Mouse (Mus musculus) stomach, embryonic 15.5 days (tissue): ENCODE measurements around the gene Apba1. TPM values are rescaled to one million over a fixed set of nuclear protein-coding genes. Genes with fewer than 3 reads are reported as not detected.

Experiments used
- ATAC-seq: fragments of 200-750 bp; cut with Nextera tagmentation; 2 replicates; pipeline ENCODE4 v1.8.0; 2017; ENCODE audit warnings: low read depth, moderate number of reproducible peaks, moderate TSS enrichment; ENCODE audit not compliant: insufficient read depth, low FRiP score
- H3K27ac ChIP-seq: fragments of 300-500 bp; sonication (generic); 2 replicates; pipeline ENCODE4 v1.5.1; 2015; ENCODE audit warnings: mild to moderate bottlenecking, inconsistent platforms
- H3K27me3 ChIP-seq: fragments of 300-500 bp; sonication (generic); replicated peaks from 2 replicates; pipeline ENCODE4 v1.6.1; 2015; ENCODE audit warnings: inconsistent platforms
- H3K36me3 ChIP-seq: fragments of 300-500 bp; sonication (generic); 2 replicates; pipeline ENCODE4 v1.6.1; 2015; ENCODE audit warnings: inconsistent platforms
- H3K4me1 ChIP-seq: fragments of 300-500 bp; sonication (generic); 2 replicates; pipeline ENCODE4 v1.6.1; 2015; ENCODE audit warnings: inconsistent platforms
- H3K4me2 ChIP-seq: fragments of 300-500 bp; sonication (generic); 2 replicates; pipeline ENCODE4 v1.6.1; 2015; ENCODE audit warnings: mild to moderate bottlenecking, inconsistent platforms
- H3K4me3 ChIP-seq: fragments of 300-500 bp; sonication (generic); replicated peaks from 2 replicates; pipeline ENCODE4 v1.5.1; 2015; ENCODE audit warnings: inconsistent platforms
- H3K9ac ChIP-seq: fragments of 300-500 bp; sonication (generic); 2 replicates; pipeline ENCODE4 v1.6.1; 2015; ENCODE audit warnings: inconsistent platforms
- H3K9me3 ChIP-seq: fragments of 300-500 bp; sonication (generic); 2 replicates; pipeline ENCODE4 v1.6.1; 2016; ENCODE audit warnings: inconsistent platforms
- WGBS: fragments of 180-500 bp; shearing (Covaris S2); methylation state at CpG from one replicate; pipeline ENCODE4 v1.1.7; 2015; 5-methylcytosine and 5-hydroxymethylcytosine counted together
- polyA plus RNA-seq: library from polyadenylated mRNA; unstranded; fragments of >200 nt; fragmentation: Nextera tagmentation; extraction: Ambion mirVana; gene quantifications from 2 replicates; pipeline ENCODE4 v1.2.1, GENCODE M21; 2015

The Apba1 gene
- polyA plus RNA-seq, 1 experiment from 2014 or later = 0.62 TPM

DNA sequence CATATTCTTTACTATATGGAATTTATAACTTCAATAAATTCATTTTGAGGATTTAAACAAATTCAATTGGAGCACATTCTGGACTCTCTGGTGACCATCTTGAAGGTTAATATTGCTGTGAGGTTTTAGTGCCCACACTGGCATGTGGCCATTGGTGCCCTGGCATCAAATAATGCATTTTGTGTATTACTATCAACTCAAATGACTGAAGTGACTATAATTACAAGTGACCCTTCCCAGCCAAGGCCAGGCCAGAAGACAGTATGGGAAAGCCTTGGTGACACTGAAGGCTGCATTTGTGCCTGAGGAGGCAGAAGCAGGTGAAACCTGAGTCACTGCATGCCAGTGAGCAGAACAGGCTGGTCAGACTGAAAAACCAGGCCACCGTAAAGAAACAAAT, 50.5 kb downstream of the Apba1 start:
- Histone ChIP-seq H3K4me1 (no peaks in the 10 kb centered on the region), H3K9ac (no peak overlapping the region), H3K27me3 (no peaks in the 10 kb centered on the region), H3K4me3 (no peak overlapping the region), H3K4me2 (no peak overlapping the region), H3K36me3 (no peaks in the 10 kb centered on the region), H3K9me3 (no peaks in the 10 kb centered on the region), H3K27ac (no peak overlapping the region)
- no peak for ATAC-seq
- WGBS = 76% methylated on average over 1 of the region's 1 CpGs

DNA sequence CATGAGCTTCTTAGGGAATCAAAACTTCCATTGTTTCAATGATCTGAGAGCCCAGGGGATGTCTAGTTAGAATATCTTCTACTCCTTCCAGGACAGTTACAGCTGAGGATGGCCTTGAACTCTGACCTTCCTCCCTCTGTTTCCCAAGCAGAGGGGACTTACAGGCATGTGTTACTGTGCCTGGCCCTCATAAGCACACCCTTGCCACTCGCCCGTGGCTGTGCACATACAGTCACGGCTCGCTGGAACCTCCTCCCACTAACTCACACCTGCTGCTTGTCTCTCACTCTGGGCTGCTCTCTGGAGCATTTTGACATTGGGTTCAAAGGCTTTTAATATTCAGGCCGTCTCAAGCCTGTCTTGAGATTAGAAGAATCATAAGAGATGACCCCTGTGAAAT, 51.8 kb downstream of the Apba1 start:
- 78% methylated on average over 5 of the region's 5 CpGs for WGBS
- H3K4me3 ChIP-seq = no peak overlapping the region
- ATAC-seq = no peak

DNA sequence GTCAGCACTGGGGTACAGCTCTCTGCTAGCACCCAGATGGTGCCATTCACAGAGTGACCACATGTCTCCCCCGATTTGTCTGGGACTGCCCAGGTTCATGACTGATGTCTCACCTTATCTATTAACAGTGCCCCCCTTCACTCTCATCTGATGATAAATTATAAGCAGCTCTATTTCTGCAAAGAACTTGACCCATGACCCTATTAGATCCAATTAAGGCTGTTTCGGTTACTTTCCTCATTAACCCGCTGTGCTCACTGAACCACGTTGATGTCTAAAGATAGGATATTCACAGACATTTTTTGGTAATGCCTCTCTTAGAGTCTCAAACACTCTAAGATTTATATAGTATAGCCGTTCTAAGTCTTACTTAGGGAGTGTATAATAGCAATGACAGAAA, 52.3 kb downstream of the Apba1 start:
- H3K9me3 ChIP-seq = no peaks in the 10 kb centered on the region
- H3K9ac ChIP-seq = no peak overlapping the region
- WGBS = 66% methylated on average over 5 of the region's 5 CpGs
- no peak overlapping the region for H3K4me2 ChIP-seq
- H3K27ac ChIP-seq = no peak overlapping the region
- H3K36me3 ChIP-seq = no peaks in the 10 kb centered on the region
- H3K4me3 ChIP-seq = no peak overlapping the region
- no peak for ATAC-seq
- H3K27me3 ChIP-seq = no peaks in the 10 kb centered on the region
- H3K4me1 ChIP-seq = no peaks in the 10 kb centered on the region

More for the DNA sequence above, 51.8 kb downstream of the Apba1 start:
- Histone ChIP-seq H3K27me3 (no peaks in the 10 kb centered on the region), H3K9ac (no peak overlapping the region), H3K27ac (no peak overlapping the region), H3K4me1 (no peaks in the 10 kb centered on the region), H3K36me3 (no peaks in the 10 kb centered on the region), H3K4me2 (no peak overlapping the region), H3K9me3 (no peaks in the 10 kb centered on the region)

DNA sequence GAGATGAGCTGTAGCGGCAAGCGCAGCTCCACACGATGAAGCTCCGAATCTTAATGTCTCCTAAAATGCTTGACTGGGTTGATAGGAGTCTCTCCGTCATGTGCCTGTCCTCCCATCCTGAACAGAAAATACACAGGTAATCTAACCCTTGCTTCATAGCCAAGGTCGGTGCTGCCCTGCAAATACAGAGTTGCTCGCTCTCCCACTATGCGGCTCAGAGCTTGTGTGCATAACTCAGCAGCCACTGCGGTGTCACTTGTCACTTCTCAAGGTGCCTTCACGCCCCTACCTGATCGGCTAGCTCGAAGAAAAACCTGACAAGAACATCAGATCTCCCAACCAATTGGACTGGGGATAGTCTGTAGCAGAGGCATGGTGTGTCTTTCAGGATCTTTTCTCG, 58.1 kb downstream of the Apba1 start:
- no peak overlapping the region for H3K4me2 ChIP-seq
- ATAC-seq = no peak
- WGBS = 75% methylated on average over 13 of the region's 13 CpGs

DNA sequence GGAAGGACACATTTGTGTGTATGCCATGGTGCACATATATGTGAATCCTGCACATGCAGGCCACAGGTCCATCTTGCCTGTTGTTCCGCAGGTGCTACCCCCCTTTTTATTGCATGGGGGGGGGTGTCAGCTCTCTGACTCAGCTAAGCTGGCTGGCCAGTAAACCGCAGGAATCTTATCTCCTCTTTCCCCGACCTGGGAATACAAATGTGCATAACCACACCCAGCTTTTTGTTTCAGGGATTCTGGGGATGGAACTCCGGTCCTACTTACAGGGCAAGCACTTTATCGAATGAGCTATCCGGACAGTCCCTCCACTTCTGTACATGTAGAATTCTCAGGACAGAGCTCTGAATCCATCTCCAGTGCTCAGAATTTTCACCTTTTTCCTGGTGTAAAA, 58.5 kb downstream of the Apba1 start:
- Histone ChIP-seq H3K27me3 (no peaks in the 10 kb centered on the region), H3K9me3 (no peaks in the 10 kb centered on the region), H3K4me1 (no peaks in the 10 kb centered on the region), H3K4me3 (no peak overlapping the region), H3K4me2 (no peak overlapping the region), H3K36me3 (no peaks in the 10 kb centered on the region), H3K27ac (no peak overlapping the region), H3K9ac (no peak overlapping the region)
- no peak for ATAC-seq
- 53% methylated on average over 6 of the region's 6 CpGs for WGBS

More for the DNA sequence above, 58.1 kb downstream of the Apba1 start:
- H3K36me3 ChIP-seq = no peaks in the 10 kb centered on the region
- no peak overlapping the region for H3K4me3 ChIP-seq
- H3K4me1 ChIP-seq = no peaks in the 10 kb centered on the region
- no peak overlapping the region for H3K9ac ChIP-seq
- no peaks in the 10 kb centered on the region for H3K9me3 ChIP-seq
- H3K27ac ChIP-seq = no peak overlapping the region
- no peaks in the 10 kb centered on the region for H3K27me3 ChIP-seq

DNA sequence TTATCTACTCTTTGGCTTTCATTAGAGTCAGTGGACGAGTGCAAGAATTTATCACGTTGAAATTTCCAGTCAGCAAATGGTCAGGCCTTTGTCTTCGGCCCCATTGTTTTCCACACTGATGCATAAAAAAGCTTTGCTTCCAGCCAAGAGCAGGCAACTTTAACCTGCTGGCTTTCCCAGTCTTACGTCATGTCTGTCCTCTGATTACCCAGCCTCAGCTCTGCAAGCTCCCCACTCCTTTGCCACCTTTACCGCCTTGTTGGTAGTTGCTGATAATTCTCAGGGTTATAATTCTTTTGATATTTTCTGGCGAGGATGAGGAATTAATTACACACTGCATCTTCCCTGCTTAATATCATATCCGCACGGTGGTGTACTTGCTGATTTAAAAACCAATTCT, 61.2 kb downstream of the Apba1 start:
- 60% methylated on average over 8 of the region's 8 CpGs for WGBS
- H3K36me3 ChIP-seq = no peaks in the 10 kb centered on the region
- no peak overlapping the region for H3K4me2 ChIP-seq
- no peaks in the 10 kb centered on the region for H3K4me1 ChIP-seq
- H3K27me3 ChIP-seq = no peaks in the 10 kb centered on the region
- H3K9ac ChIP-seq = no peak overlapping the region
- no peak for ATAC-seq
- H3K4me3 ChIP-seq = no peak overlapping the region
- H3K9me3 ChIP-seq = no peaks in the 10 kb centered on the region
- no peak overlapping the region for H3K27ac ChIP-seq

DNA sequence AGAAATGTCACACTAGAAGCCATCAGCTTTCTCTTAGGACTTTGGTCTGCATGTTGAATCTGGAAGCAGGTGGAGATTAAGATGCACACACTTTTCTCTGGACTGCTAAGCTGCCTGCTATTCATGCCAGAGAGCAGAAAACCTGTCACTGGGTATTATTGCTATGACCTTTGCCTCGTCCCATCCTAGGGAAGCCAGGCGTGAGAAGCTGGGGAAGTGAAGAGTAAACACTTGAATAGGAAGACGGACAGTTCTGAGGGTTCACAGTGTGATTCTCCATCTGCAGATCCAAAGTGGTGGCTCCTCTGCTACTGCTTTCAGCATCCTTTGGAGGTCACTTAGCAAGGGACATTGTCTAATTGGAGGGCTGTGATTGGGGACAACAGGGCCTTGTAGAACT, 63.8 kb downstream of the Apba1 start:
- no peak for ATAC-seq
- 51% methylated on average over 3 of the region's 3 CpGs for WGBS
- no peak overlapping the region for H3K4me2 ChIP-seq
- H3K9ac ChIP-seq = no peak overlapping the region
- no peaks in the 10 kb centered on the region for H3K27me3 ChIP-seq
- H3K4me3 ChIP-seq = no peak overlapping the region
- H3K9me3 ChIP-seq = no peaks in the 10 kb centered on the region
- H3K36me3 ChIP-seq = no peaks in the 10 kb centered on the region
- H3K27ac ChIP-seq = no peak overlapping the region
- H3K4me1 ChIP-seq = no peaks in the 10 kb centered on the region

DNA sequence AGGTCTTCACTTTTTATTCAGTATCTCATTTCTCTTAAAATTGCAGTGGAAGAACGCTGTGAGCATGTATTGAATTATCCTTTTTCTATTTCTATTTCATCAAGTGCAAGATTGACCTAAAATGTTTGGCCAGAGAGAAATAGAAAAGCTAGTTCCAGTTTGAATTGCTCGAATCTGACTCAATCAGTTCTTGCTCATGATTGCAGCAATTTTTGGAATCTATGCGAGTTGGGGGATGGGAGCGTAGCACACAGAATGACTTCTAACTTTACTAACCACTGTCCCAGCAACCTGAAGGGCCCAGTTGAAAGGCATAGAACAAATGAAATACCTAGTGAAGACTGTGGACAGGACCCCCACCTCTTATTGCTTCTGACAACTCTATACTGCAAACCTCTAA, 64.8 kb downstream of the Apba1 start:
- no peaks in the 10 kb centered on the region for H3K36me3 ChIP-seq
- no peaks in the 10 kb centered on the region for H3K9me3 ChIP-seq
- no peak overlapping the region for H3K27ac ChIP-seq
- no peaks in the 10 kb centered on the region for H3K27me3 ChIP-seq
- H3K4me3 ChIP-seq = no peak overlapping the region
- no peak for ATAC-seq
- no peak overlapping the region for H3K9ac ChIP-seq
- H3K4me2 ChIP-seq = no peak overlapping the region
- no peaks in the 10 kb centered on the region for H3K4me1 ChIP-seq
- 89% methylated on average over 4 of the region's 4 CpGs for WGBS

DNA sequence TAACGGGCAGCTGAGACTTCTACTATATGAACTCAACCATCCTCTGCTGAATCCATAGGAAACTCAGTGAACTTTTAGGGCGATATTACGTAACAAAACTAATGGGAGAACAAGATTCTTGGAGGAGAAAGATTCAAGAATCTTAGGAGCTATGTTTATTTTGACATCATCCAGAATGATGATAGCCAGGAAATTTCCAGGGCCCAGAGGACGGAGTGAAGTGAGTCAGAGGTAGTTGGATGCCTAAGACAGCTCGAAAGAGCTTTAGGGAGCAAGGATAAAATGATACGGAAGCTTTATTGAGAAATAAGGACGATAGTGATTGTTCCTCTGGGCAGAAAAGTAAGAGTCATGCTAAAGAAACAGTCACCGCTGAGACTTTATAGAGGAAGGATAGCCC, 67.6 kb downstream of the Apba1 start:
- Histone ChIP-seq H3K9ac (no peak overlapping the region), H3K9me3 (no peaks in the 10 kb centered on the region), H3K4me1 (no peaks in the 10 kb centered on the region), H3K4me3 (no peak overlapping the region), H3K4me2 (no peak overlapping the region), H3K36me3 (no peaks in the 10 kb centered on the region), H3K27me3 (no peaks in the 10 kb centered on the region), H3K27ac (no peak overlapping the region)
- WGBS = 73% methylated on average over 8 of the region's 8 CpGs
- ATAC-seq = no peak

DNA sequence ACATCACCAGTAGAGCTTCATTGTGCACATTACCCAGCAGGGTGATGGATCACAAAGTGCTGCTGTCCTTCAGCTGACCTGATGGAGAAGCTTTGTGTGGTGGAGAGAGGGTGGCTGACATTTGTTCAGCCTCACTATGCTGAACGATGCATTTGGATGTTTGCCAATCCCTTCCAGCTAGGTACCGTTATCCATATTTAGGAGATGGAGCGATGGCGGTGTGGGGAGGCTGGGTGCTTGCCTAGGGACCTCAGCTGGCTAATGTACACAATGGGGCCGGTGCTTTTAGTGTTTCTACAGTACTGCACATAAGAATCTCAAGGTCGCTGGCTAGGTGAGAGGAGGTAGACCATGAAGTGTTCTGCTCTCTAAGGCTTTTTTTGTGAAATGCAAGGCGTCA, 72.1 kb downstream of the Apba1 start:
- Histone ChIP-seq H3K4me3 (no peak overlapping the region), H3K9me3 (no peaks in the 10 kb centered on the region), H3K27ac (no peak overlapping the region), H3K4me2 (no peak overlapping the region), H3K9ac (no peak overlapping the region), H3K36me3 (no peaks in the 10 kb centered on the region), H3K4me1 (no peaks in the 10 kb centered on the region), H3K27me3 (no peaks in the 10 kb centered on the region)
- WGBS = 47% methylated on average over 7 of the region's 7 CpGs
- ATAC-seq = no peak

DNA sequence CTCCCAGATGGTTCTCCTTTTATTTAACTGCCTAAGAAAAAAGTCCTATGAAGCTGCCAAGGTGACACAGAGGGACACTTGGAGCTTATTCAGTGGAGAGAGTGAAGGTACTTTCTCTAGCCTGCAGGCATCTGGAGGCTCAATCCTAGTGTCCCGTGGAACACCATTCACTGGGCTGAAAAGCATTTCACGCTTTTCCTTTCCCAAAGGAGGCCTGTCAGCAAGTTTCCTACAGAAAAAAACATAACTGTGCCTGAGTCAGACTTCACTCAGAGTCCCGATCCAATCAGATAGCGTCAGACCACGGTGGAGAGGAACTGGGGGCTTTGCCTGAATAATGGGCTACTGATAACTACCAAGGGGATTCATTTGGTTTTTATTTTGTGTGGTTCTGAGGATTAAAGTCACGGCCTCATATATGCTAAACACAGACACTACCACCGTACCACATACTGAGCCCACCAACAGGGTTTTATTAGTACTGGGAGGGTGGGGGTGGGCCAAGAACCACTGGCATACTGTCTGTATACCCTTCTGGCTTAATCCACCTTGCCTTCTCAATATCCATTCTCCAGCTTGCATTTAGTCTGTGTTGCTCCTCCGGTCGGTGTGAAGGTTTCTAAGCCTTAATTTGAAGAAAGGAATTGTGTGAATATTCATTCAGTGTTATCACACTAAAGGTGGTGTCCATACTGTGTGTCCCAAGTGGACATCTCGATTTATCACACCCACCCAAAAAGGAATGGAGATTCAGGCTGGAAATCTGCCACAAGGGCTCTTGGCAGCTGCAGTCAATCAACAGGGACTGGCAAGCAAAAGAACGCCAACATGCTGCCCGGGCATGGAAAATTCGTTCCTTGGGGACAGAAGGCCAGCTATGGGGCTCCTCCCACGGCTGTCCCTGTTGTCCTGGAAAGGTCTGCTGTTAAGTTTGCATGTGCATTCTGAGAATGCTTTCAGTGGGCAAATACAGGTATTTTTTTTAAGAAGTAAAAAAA, 75.3 kb downstream of the Apba1 start:
- WGBS = 77% methylated on average over 14 of the region's 14 CpGs
- ATAC-seq = no peak

DNA sequence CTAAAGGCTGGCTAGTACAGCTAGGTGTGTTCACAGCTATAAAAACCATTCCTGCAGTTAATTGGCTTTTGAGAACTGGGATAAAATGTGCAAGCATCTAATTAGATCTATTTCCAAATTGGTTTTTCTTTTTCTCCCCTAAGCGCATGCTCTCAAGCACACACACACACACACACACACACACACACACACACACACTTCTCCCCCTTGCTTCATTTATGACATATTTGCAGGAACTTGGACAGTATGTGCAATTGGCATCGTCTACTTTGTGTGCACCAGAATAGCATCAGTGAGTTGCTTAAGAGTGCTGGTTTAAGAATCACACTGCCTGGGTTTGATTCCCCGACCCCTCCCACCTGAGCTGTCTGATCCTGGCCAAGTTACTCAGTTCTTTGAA, 76.0 kb downstream of the Apba1 start:
- 88% methylated on average over 3 of the region's 3 CpGs for WGBS
- no peak overlapping the region for H3K9ac ChIP-seq
- no peaks in the 10 kb centered on the region for H3K36me3 ChIP-seq
- no peak overlapping the region for H3K27ac ChIP-seq
- no peaks in the 10 kb centered on the region for H3K4me1 ChIP-seq
- no peak overlapping the region for H3K4me2 ChIP-seq
- no peak for ATAC-seq
- H3K9me3 ChIP-seq = no peaks in the 10 kb centered on the region
- no peaks in the 10 kb centered on the region for H3K27me3 ChIP-seq
- H3K4me3 ChIP-seq = no peak overlapping the region

More for the DNA sequence above, 75.3 kb downstream of the Apba1 start:
- Histone ChIP-seq H3K4me1 (no peaks in the 10 kb centered on the region), H3K4me2 (no peak overlapping the region), H3K27ac (no peak overlapping the region), H3K27me3 (no peaks in the 10 kb centered on the region), H3K9ac (no peak overlapping the region), H3K9me3 (no peaks in the 10 kb centered on the region), H3K4me3 (no peak overlapping the region), H3K36me3 (no peaks in the 10 kb centered on the region)
